Mouse (Mus musculus): ENCODE data around the gene Hoxa9. TPM values are rescaled to one million over a fixed set of nuclear protein-coding genes. Genes with fewer than 3 reads are reported as not detected.

Hoxa9 gene
- polyA plus RNA-seq, 1 experiment = 17.7 TPM

- no peaks in the 10 kb centered on the region for H3K79me2 ChIP-seq (ENCODE audit: control insufficient read depth, insufficient read depth)
- H3K36me3 ChIP-seq (ENCODE audit: control insufficient read depth, insufficient read depth) = no peaks in the 10 kb centered on the region
- no peak overlapping the region for H3K4me3 ChIP-seq
- TF ChIP-seq E2F4 (IDR thresholded peaks at IDR 0.05; ENCODE audit: insufficient read depth) (no peak), CEBPB (IDR thresholded peaks at IDR 0.05; ENCODE audit: insufficient read depth, poor library complexity, severe bottlenecking) (no peak), POLR2AphosphoS2 (IDR thresholded peaks at IDR 0.05; ENCODE audit: insufficient read length, low read depth) (no peak), MYOG (IDR thresholded peaks at IDR 0.05; ENCODE audit: control insufficient read depth in 1 of 3, insufficient read depth in 1 of 3, insufficient read length in 2 of 3, low read depth in 2 of 3) (no peak), MAX (IDR thresholded peaks at IDR 0.05; ENCODE audit: low read depth) (no peak)
- H3ac ChIP-seq (ENCODE audit: control insufficient read depth, insufficient read length) = no peak overlapping the region
- no peaks in the 10 kb centered on the region for H3K27me3 ChIP-seq (ENCODE audit: control insufficient read depth, insufficient read depth, insufficient read length)
- H3K4me2 ChIP-seq (ENCODE audit: low read depth) = no peak overlapping the region
Observed at GRCm38 (mm10) chr6:52175864-52176263, 55.0 kb downstream of the Hoxa9 start.

GRCm38 (mm10) chr6:52174968-52175751 is 55.7 kb downstream of the Hoxa9 start:
- Histone ChIP-seq H3K4me3 (no peak overlapping the region), H3K4me2 (ENCODE audit: low read depth) (no peak overlapping the region), H3K79me2 (ENCODE audit: control insufficient read depth, insufficient read depth) (no peaks in the 10 kb centered on the region), H3K27me3 (ENCODE audit: control insufficient read depth, insufficient read depth, insufficient read length) (no peaks in the 10 kb centered on the region), H3ac (ENCODE audit: control insufficient read depth, insufficient read length) (no peak overlapping the region), H3K36me3 (ENCODE audit: control insufficient read depth, insufficient read depth) (no peaks in the 10 kb centered on the region)
- TF ChIP-seq MYOG (IDR thresholded peaks at IDR 0.05; ENCODE audit: control insufficient read depth in 1 of 3, insufficient read depth in 1 of 3, insufficient read length in 2 of 3, low read depth in 2 of 3) (no peak), TCF3 (IDR thresholded peaks at IDR 0.05; ENCODE audit: insufficient read length, low read depth) (no peak), REST (IDR thresholded peaks at IDR 0.05; ENCODE audit: insufficient read depth, insufficient read length) (no peak), MYOD1 (IDR thresholded peaks at IDR 0.05; ENCODE audit: control insufficient read depth in 1 of 3, insufficient read length in 2 of 3, low read depth in 2 of 3) (no peak), TCF12 (IDR thresholded peaks at IDR 0.05; ENCODE audit: insufficient read depth, poor library complexity, severe bottlenecking) (no peak), USF1 (IDR thresholded peaks at IDR 0.05; ENCODE audit: low read depth) (no peak), POLR2AphosphoS2 (IDR thresholded peaks at IDR 0.05; ENCODE audit: insufficient read length, low read depth) (no peak), MAX (IDR thresholded peaks at IDR 0.05; ENCODE audit: low read depth) (no peak), POLR2A (IDR thresholded peaks at IDR 0.05; ENCODE audit: insufficient read length, low read depth) (no peak), E2F4 (IDR thresholded peaks at IDR 0.05; ENCODE audit: insufficient read depth) (no peak), SRF (IDR thresholded peaks at IDR 0.05; ENCODE audit: control insufficient read depth, insufficient read length, low read depth) (no peak), CEBPB (IDR thresholded peaks at IDR 0.05; ENCODE audit: insufficient read depth, poor library complexity, severe bottlenecking) (no peak)

- Histone ChIP-seq H3K79me2 (ENCODE audit: control insufficient read depth, insufficient read depth) (no peaks in the 10 kb centered on the region), H3ac (ENCODE audit: control insufficient read depth, insufficient read length) (no peak overlapping the region), H3K36me3 (ENCODE audit: control insufficient read depth, insufficient read depth) (no peaks in the 10 kb centered on the region), H3K27me3 (ENCODE audit: control insufficient read depth, insufficient read depth, insufficient read length) (no peaks in the 10 kb centered on the region), H3K4me3 (no peak overlapping the region), H3K4me2 (ENCODE audit: low read depth) (no peak overlapping the region)
- TF ChIP-seq USF1 (IDR thresholded peaks at IDR 0.05; ENCODE audit: low read depth) (no peak), MYOD1 (IDR thresholded peaks at IDR 0.05; ENCODE audit: control insufficient read depth in 1 of 3, insufficient read length in 2 of 3, low read depth in 2 of 3) (no peak), TCF12 (IDR thresholded peaks at IDR 0.05; ENCODE audit: insufficient read depth, poor library complexity, severe bottlenecking) (no peak), POLR2AphosphoS2 (IDR thresholded peaks at IDR 0.05; ENCODE audit: insufficient read length, low read depth) (no peak), CEBPB (IDR thresholded peaks at IDR 0.05; ENCODE audit: insufficient read depth, poor library complexity, severe bottlenecking) (no peak), MAX (IDR thresholded peaks at IDR 0.05; ENCODE audit: low read depth) (no peak), E2F4 (IDR thresholded peaks at IDR 0.05; ENCODE audit: insufficient read depth) (no peak), POLR2A (IDR thresholded peaks at IDR 0.05; ENCODE audit: insufficient read length, low read depth) (no peak), TCF3 (IDR thresholded peaks at IDR 0.05; ENCODE audit: insufficient read length, low read depth) (no peak), MYOG (IDR thresholded peaks at IDR 0.05; ENCODE audit: control insufficient read depth in 1 of 3, insufficient read depth in 1 of 3, insufficient read length in 2 of 3, low read depth in 2 of 3) (no peak), REST (IDR thresholded peaks at IDR 0.05; ENCODE audit: insufficient read depth, insufficient read length) (no peak)
Observed at GRCm38 (mm10) chr6:52173648-52174047, 57.2 kb downstream of the Hoxa9 start.

Other genes with a start within 250 kb of the Hoxa9 start
- gene Skap2, start 218.5 kb downstream of the Hoxa9 start, polyA plus RNA-seq (2012; fragmentation: generic; extraction: Trizol) = 25.6 TPM
- gene Hoxa1, start 72.8 kb downstream of the Hoxa9 start, polyA plus RNA-seq (2012; fragmentation: generic; extraction: Trizol) = 2.0 TPM
- gene Hoxa2, start 66.3 kb downstream of the Hoxa9 start, polyA plus RNA-seq (2012; fragmentation: generic; extraction: Trizol) = 0.32 TPM
- gene 5730596B20Rik, start 53.6 kb downstream of the Hoxa9 start, polyA plus RNA-seq (2012; fragmentation: generic; extraction: Trizol) = 0.11 TPM
- gene Hoxa4, start 39.3 kb downstream of the Hoxa9 start, polyA plus RNA-seq (2012; fragmentation: generic; extraction: Trizol) = 1.4 TPM
- 1.6 TPM for gene Hoxa5, start 26.5 kb downstream of the Hoxa9 start, polyA plus RNA-seq (2012; fragmentation: generic; extraction: Trizol)
- 0.88 TPM for gene Hoxa6, start 22.4 kb downstream of the Hoxa9 start, polyA plus RNA-seq (2012; fragmentation: generic; extraction: Trizol)
- gene Hoxa3, start 17.8 kb downstream of the Hoxa9 start, polyA plus RNA-seq (2012; fragmentation: generic; extraction: Trizol) = 1.0 TPM
- 0.52 TPM for gene Gm28308, start 17.8 kb downstream of the Hoxa9 start, polyA plus RNA-seq (2012; fragmentation: generic; extraction: Trizol)
- 11.9 TPM for gene Hoxa7, start 9.2 kb downstream of the Hoxa9 start, polyA plus RNA-seq (2012; fragmentation: generic; extraction: Trizol)
- 15.8 TPM for gene Hoxa10, start 9.8 kb upstream of the Hoxa9 start, polyA plus RNA-seq (2012; fragmentation: generic; extraction: Trizol)
- 10.9 TPM for gene Hoxa11, start 14.7 kb upstream of the Hoxa9 start, polyA plus RNA-seq (2012; fragmentation: generic; extraction: Trizol)
- gene Hoxa13, start 29.8 kb upstream of the Hoxa9 start, polyA plus RNA-seq (2012; fragmentation: generic; extraction: Trizol) = 0.72 TPM
- not detected for gene Evx1, start 82.4 kb upstream of the Hoxa9 start, polyA plus RNA-seq (2012; fragmentation: generic; extraction: Trizol)